Mouse (Mus musculus): ENCODE data around the gene Htr2c. TPM values are rescaled to one million over a fixed set of nuclear protein-coding genes. Genes with fewer than 3 reads are reported as not detected.

Htr2c gene
- polyA plus RNA-seq (2012) = not detected in 2 replicates

GRCm38 (mm10) chrX:146962258-146962913 lies at the start of gene Htr2c:
Htr2c (plus strand) TSS chrX:146962513.

